Mouse (Mus musculus): Measurements from ENCODE around the gene Csmd2.
"Not testable (repeated sequence)": the region's sequence is repeated elsewhere in the genome, so short reads cannot be mapped to it uniquely, and the experiment has no call there.

The Csmd2 gene

GRCm38 (mm10) chr4:128489521-128490100 is 502.0 kb downstream of the Csmd2 start:
- ATAC-seq (ENCODE audit: low TSS enrichment), result peak; percentile 60

- ATAC-seq (ENCODE audit: low TSS enrichment), result peak; percentile 72
These were observed 504.4 kb downstream of the Csmd2 start for GRCm38 (mm10) chr4:128492055-128492454.

GRCm38 (mm10) chr4:128499980-128500379 is 512.3 kb downstream of the Csmd2 start:
- ATAC-seq (ENCODE audit: low TSS enrichment), result peak; percentile 23; the same call in 1 of the 2 replicates

- ATAC-seq (ENCODE audit: low TSS enrichment), result no peak
These were observed 519.2 kb downstream of the Csmd2 start for GRCm38 (mm10) chr4:128506878-128507277.

- peak; percentile 70 for ATAC-seq (ENCODE audit: low TSS enrichment)
These were observed 522.2 kb downstream of the Csmd2 start for GRCm38 (mm10) chr4:128509885-128510284.

GRCm38 (mm10) chr4:128514496-128514895 is 526.8 kb downstream of the Csmd2 start:
- no peak for ATAC-seq (ENCODE audit: low TSS enrichment)

GRCm38 (mm10) chr4:128521276-128521675 is 533.6 kb downstream of the Csmd2 start:
- no peak for ATAC-seq (ENCODE audit: low TSS enrichment)

GRCm38 (mm10) chr4:128543378-128543777 is 555.7 kb downstream of the Csmd2 start:
- no peak for ATAC-seq (ENCODE audit: low TSS enrichment)

- not testable (repeated sequence) for ATAC-seq (ENCODE audit: low TSS enrichment)
These were observed 556.4 kb downstream of the Csmd2 start for GRCm38 (mm10) chr4:128543956-128544486.

- ATAC-seq (ENCODE audit: low TSS enrichment), result no peak
These were observed 563.1 kb downstream of the Csmd2 start for GRCm38 (mm10) chr4:128550756-128551155.

- peak; percentile 52; the same call in 1 of the 2 replicates for ATAC-seq (ENCODE audit: low TSS enrichment)
These were observed 566.5 kb downstream of the Csmd2 start for GRCm38 (mm10) chr4:128554198-128554597.

GRCm38 (mm10) chr4:128560327-128560726 is 572.7 kb downstream of the Csmd2 start:
- no peak for ATAC-seq (ENCODE audit: low TSS enrichment)

- no peak for ATAC-seq (ENCODE audit: low TSS enrichment)
These were observed 588.2 kb downstream of the Csmd2 start for GRCm38 (mm10) chr4:128575811-128576210.

GRCm38 (mm10) chr4:128579182-128579581 is 591.5 kb downstream of the Csmd2 start:
- no peak for ATAC-seq (ENCODE audit: low TSS enrichment)

GRCm38 (mm10) chr4:128593286-128593685 is 605.6 kb downstream of the Csmd2 start:
- no peak for ATAC-seq (ENCODE audit: low TSS enrichment)

GRCm38 (mm10) chr4:128594062-128594461 is 606.4 kb downstream of the Csmd2 start:
- ATAC-seq (ENCODE audit: low TSS enrichment), result no peak

GRCm38 (mm10) chr4:128597801-128598560 is 610.3 kb downstream of the Csmd2 start:
- no peak for ATAC-seq (ENCODE audit: low TSS enrichment)

GRCm38 (mm10) chr4:128606586-128606985 is 618.9 kb downstream of the Csmd2 start:
- ATAC-seq (ENCODE audit: low TSS enrichment), result peak; percentile 38; the same call in 1 of the 2 replicates

GRCm38 (mm10) chr4:128607661-128608060 is 620.0 kb downstream of the Csmd2 start:
- ATAC-seq (ENCODE audit: low TSS enrichment), result no peak

GRCm38 (mm10) chr4:128609276-128609924 is 621.7 kb downstream of the Csmd2 start:
- ATAC-seq (ENCODE audit: low TSS enrichment), result no peak

GRCm38 (mm10) chr4:128609925-128610402 is 622.3 kb downstream of the Csmd2 start, which contains the start of gene Zscan20:
TSS of gene Zscan20 (minus strand) at chr4:128610098.
- ATAC-seq (ENCODE audit: low TSS enrichment), result peak; percentile 94

GRCm38 (mm10) chr4:128610706-128611105 is 623.0 kb downstream of the Csmd2 start:
- ATAC-seq (ENCODE audit: low TSS enrichment), result no peak

Measured in frontal cortex, adult (tissue).